Mouse (Mus musculus) lung, postnatal 0 days (tissue): ENCODE results near the gene Zfp568.

Experiments
- CTCF ChIP-seq: IDR thresholded peaks from 2 replicates; pipeline ENCODE4 v1.5.1; 2016; ENCODE audit warnings: antibody characterized with exemption, mild to moderate bottlenecking
- EP300 ChIP-seq: IDR thresholded peaks from 2 replicates; pipeline ENCODE4 v1.6.1; 2016; ENCODE audit warnings: antibody characterized with exemption, mild to moderate bottlenecking, control low read depth

DNA sequence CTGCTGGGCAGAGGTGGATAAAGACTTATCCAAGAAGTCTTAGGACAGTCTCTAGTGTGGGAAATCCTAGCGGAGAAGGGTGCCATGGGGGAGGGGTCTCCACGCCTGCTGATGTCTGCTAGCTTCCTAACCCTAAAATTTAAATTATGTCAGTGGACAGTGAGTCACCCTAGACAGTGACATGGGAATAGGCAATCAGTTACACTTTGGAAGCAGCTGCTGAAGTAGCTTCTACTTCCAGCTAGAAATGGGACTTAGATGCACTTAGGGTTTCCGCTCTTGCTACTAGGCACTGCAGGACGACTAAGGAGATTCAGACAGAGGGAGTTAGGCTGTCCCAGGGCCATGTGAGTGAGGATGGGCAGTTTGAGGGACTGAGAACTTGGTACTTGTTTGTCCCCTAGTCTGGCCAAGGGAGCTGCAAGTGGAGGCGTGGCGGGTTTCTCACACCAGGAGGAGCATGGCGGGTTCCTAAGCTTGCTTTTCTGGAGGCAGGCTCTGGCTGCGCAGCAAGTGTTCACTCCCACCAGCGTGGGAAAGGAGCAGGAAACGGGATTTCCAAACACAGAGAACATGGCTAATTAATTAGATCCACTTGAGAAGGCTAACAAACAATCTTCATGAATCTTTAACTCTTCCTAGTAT is 26.9 kb downstream of the Zfp568 start:
- TF ChIP-seq EP300 (no peak), CTCF (no peak)
